Mouse (Mus musculus): ENCODE measurements around the gene Hinfp. TPM values are rescaled to one million over a fixed set of nuclear protein-coding genes. Genes with fewer than 3 reads are reported as not detected.

The Hinfp gene
- polyA plus RNA-seq, 1 experiment from 2014 or later = 6.3 TPM

DNA sequence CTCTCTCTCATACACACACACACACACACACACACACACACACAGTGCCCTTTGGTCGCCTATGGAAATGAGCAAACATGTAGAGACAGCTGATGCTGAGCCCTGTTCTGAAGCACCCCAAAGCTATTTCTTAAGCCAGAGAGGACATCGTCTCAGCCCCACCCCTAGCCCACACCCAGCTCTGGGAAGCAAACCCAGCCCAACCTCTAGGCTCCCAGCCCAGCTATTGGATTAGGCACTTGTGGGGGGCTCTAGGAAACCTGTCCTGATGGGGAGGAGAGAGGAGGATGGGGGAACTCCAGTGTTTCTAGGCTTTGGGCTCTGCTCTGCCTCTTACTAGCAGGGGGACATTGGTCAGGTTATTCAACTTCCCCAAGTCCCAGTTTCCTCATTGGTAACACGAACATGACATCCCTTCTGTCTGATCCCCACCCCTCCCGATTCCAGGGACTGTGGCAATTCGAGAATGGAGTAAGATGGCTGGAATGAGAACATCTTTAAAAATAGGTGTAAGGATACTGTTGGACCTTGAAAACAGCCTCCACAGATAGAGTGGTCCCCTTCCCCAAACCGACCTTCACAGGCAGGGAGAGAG, 19.1 kb downstream of the Hinfp start:
- Histone ChIP-seq H3K36me3 (replicated peaks; ENCODE audit: insufficient read depth, low read length) (peaks cover 9% of the 10 kb centered on the region), H3K9ac (replicated peaks) (peak overlapping the region; percentile 76), H3K9me3 (ENCODE audit: low read length) (no peaks in the 10 kb centered on the region), H3K27me3 (ENCODE audit: insufficient read depth, low read length) (peaks cover 17% of the 10 kb centered on the region; the same call in 1 of the 2 replicates), H3K4me1 (ENCODE audit: insufficient read depth) (peaks cover 12% of the 10 kb centered on the region), H3K27ac (ENCODE audit: low read depth) (peak overlapping the region; percentile 85; the same call in 1 of the 2 replicates), H3K4me3 (ENCODE audit: low read depth, low read length) (peak overlapping the region; percentile 70), H3K4me2 (ENCODE audit: low read depth, low read length) (peak overlapping the region; percentile 77)
- TF ChIP-seq CTCF (IDR thresholded peaks at IDR 0.05; ENCODE audit: low read depth) (no peak), EP300 (IDR thresholded peaks at IDR 0.05; ENCODE audit: low read depth) (no peak)
- 6% methylated on average over 6 of the region's 6 CpGs for WGBS (ENCODE audit: insufficient replicate concordance)
- DNase-seq (peak; percentile 55), ATAC-seq (no peak)

DNA sequence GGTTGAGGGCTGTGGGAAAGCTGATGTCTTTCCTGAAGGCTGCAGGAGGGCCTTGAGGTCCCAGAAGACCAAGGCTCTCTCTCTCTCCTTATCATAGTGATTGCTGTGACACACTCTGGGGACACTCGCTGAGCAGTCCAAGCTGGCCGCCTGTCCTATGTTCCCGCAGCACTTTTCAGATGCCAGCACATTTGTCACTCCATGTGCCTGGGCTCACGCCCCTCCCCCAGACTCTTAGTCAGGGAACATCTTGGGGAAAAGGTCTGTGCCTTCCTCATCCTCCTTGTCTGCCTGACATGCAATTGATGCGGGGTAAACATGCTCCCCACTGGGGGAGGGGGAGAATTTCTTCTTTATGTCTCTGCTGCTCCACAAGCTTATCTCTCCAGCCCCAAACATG, 22.3 kb downstream of the Hinfp start:
- Histone ChIP-seq H3K9me3 (ENCODE audit: low read length) (no peaks in the 10 kb centered on the region), H3K4me2 (ENCODE audit: low read depth, low read length) (no peak overlapping the region), H3K4me3 (ENCODE audit: low read depth, low read length) (no peak overlapping the region), H3K27ac (ENCODE audit: low read depth) (no peak overlapping the region), H3K4me1 (ENCODE audit: insufficient read depth) (peaks cover under 1% of the 10 kb centered on the region), H3K9ac (replicated peaks) (no peak overlapping the region), H3K36me3 (replicated peaks; ENCODE audit: insufficient read depth, low read length) (peaks cover 6% of the 10 kb centered on the region; the same call in 1 of the 2 replicates), H3K27me3 (ENCODE audit: insufficient read depth, low read length) (peaks cover 10% of the 10 kb centered on the region; the same call in 1 of the 2 replicates)
- ATAC-seq = no peak
- TF ChIP-seq EP300 (IDR thresholded peaks at IDR 0.05; ENCODE audit: low read depth) = no peak
- no peak for TF ChIP-seq CTCF (IDR thresholded peaks at IDR 0.05; ENCODE audit: low read depth)
- WGBS (ENCODE audit: insufficient replicate concordance) = 69% methylated on average over 5 of the region's 5 CpGs
- no peak for DNase-seq

DNA sequence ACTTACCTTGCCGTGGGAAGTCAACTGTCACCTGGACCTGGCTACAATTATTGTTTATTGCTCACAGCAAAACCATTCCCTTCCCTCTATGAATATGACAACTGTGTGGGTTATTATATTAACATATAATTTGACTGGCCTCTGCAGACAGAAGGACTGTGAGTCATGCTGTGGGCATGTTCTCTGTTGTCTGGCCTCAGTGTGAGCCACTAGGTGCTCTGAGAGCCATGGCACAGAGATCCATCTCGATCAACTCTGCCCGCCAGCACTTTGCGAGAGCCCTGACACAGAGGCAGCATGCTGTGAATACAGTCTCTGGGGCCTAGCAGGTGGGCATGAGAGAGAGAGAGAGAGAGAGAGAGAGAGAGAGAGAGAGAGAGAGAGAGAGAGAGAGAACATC, 35.5 kb downstream of the Hinfp start:
- Histone ChIP-seq H3K27ac (ENCODE audit: low read depth) (no peak overlapping the region), H3K9ac (replicated peaks) (no peak overlapping the region), H3K4me2 (ENCODE audit: low read depth, low read length) (no peak overlapping the region), H3K36me3 (replicated peaks; ENCODE audit: insufficient read depth, low read length) (0 out of 2 replicates have a peak, but pooled peaks cover 4% of the 10 kb centered on the region), H3K27me3 (ENCODE audit: insufficient read depth, low read length) (no peaks in the 10 kb centered on the region), H3K9me3 (ENCODE audit: low read length) (no peaks in the 10 kb centered on the region), H3K4me1 (ENCODE audit: insufficient read depth) (peaks cover 14% of the 10 kb centered on the region), H3K4me3 (ENCODE audit: low read depth, low read length) (no peak overlapping the region)
- 83% methylated on average over 4 of the region's 4 CpGs for WGBS (ENCODE audit: insufficient replicate concordance)
- no peak for TF ChIP-seq EP300 (IDR thresholded peaks at IDR 0.05; ENCODE audit: low read depth)
- TF ChIP-seq CTCF (IDR thresholded peaks at IDR 0.05; ENCODE audit: low read depth) = no peak
- no peak for ATAC-seq
- no peak for DNase-seq

DNA sequence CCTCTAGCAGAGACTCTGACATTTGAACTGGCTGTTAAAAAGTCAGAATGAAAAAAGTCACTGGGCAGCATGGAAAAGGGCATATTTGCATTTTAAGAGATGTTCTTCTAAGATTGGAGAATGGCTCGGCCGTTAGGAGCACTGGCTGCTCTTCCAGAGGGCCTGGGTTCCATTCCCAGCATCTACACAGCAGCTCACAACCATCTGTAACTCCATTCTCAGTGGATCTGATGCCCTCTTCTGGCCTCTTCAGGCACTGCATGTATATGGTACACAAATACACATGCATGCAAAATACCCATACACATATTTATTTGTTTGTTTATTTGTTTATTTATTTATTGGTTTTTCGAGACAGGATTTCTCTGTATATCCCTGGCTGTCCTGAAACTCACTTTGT, 36.4 kb downstream of the Hinfp start:
- Histone ChIP-seq H3K4me3 (ENCODE audit: low read depth, low read length) (no peak overlapping the region), H3K27me3 (ENCODE audit: insufficient read depth, low read length) (no peaks in the 10 kb centered on the region), H3K9me3 (ENCODE audit: low read length) (no peaks in the 10 kb centered on the region), H3K4me1 (ENCODE audit: insufficient read depth) (peaks cover 14% of the 10 kb centered on the region), H3K27ac (ENCODE audit: low read depth) (peak overlapping the region; percentile 93), H3K9ac (replicated peaks) (no peak overlapping the region), H3K4me2 (ENCODE audit: low read depth, low read length) (no peak overlapping the region), H3K36me3 (replicated peaks; ENCODE audit: insufficient read depth, low read length) (0 out of 2 replicates have a peak, but pooled peaks cover 5% of the 10 kb centered on the region)
- 77% methylated on average over 3 of the region's 3 CpGs for WGBS (ENCODE audit: insufficient replicate concordance)
- ATAC-seq (no peak), DNase-seq (peak; percentile 54)
- TF ChIP-seq CTCF (IDR thresholded peaks at IDR 0.05; ENCODE audit: low read depth) = peak; percentile 75
- TF ChIP-seq EP300 (IDR thresholded peaks at IDR 0.05; ENCODE audit: low read depth) = no peak

DNA sequence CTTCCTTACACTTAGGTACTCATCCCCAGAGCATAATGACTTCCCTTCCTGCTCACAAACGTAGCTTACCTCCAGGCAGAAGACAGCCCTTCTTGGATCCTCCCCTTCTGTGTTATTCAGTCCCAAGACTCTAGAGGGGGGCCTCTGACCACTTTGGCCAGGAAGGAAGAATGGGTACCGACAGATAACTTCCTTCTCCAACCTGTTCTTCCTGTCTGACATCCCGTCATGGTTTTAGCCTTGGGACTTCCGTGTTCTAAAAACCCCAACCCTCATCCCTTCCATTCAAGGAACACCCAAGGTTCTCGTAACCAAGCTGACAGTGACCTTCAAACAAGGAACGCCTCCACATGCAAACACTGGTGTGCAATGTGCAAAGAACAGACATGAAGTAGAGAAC, 37.0 kb downstream of the Hinfp start, which contains the start of gene Nlrx1:
TSS of gene Nlrx1 (minus strand) at position 168 of the 400 bp plus-strand sequence.
- H3K27me3 ChIP-seq (ENCODE audit: insufficient read depth, low read length) = no peaks in the 10 kb centered on the region
- peak; percentile 28; the same call in 1 of the 2 replicates for TF ChIP-seq EP300 (IDR thresholded peaks at IDR 0.05; ENCODE audit: low read depth)
- TF ChIP-seq CTCF (IDR thresholded peaks at IDR 0.05; ENCODE audit: low read depth) = no peak
- H3K27ac ChIP-seq (ENCODE audit: low read depth) = peak within 1 kb of the TSS; percentile 93
- H3K4me3 ChIP-seq (ENCODE audit: low read depth, low read length) = peak within 1 kb of the TSS; percentile 63
- peaks cover 14% of the 10 kb centered on the region for H3K4me1 ChIP-seq (ENCODE audit: insufficient read depth)
- H3K9me3 ChIP-seq (ENCODE audit: low read length) = no peaks in the 10 kb centered on the region
- H3K4me2 ChIP-seq (ENCODE audit: low read depth, low read length) = peak within 1 kb of the TSS; percentile 94
- 27% methylated on average over 6 of the region's 6 CpGs for WGBS (ENCODE audit: insufficient replicate concordance)
- ATAC-seq (peak; percentile 59), DNase-seq (no peak)
- 0 out of 2 replicates have a peak, but pooled peaks cover 6% of the 10 kb centered on the region for H3K36me3 ChIP-seq (replicated peaks; ENCODE audit: insufficient read depth, low read length)
- H3K9ac ChIP-seq (replicated peaks) = peak within 1 kb of the TSS; percentile 86

DNA sequence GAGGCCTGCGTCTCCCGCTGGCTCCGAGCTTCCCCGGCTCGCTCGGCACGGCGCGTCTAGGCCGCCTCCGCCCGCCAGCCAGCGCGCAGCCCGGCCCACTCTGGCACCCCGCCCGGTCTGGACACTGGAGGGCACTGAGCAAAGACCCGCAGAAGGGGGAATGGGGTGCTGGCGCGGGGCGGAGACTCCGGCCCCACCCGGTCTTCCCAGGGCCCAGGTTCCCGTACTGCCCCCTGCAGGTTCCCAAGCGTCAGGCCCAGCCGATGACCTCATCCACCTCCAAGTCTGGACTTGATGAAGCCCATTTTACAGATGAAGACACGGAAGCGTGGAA, 37.5 kb downstream of the Hinfp start:
- TF ChIP-seq EP300 (IDR thresholded peaks at IDR 0.05; ENCODE audit: low read depth) (no peak), CTCF (IDR thresholded peaks at IDR 0.05; ENCODE audit: low read depth) (peak; percentile 78)
- WGBS (ENCODE audit: insufficient replicate concordance) = 3% methylated on average over 23 of the region's 28 CpGs
- Histone ChIP-seq H3K4me2 (ENCODE audit: low read depth, low read length) (peak overlapping the region; percentile 94), H3K27me3 (ENCODE audit: insufficient read depth, low read length) (no peaks in the 10 kb centered on the region), H3K36me3 (replicated peaks; ENCODE audit: insufficient read depth, low read length) (peaks cover 6% of the 10 kb centered on the region; the same call in 1 of the 2 replicates), H3K4me3 (ENCODE audit: low read depth, low read length) (peak overlapping the region; percentile 63), H3K27ac (ENCODE audit: low read depth) (peak overlapping the region; percentile 93), H3K4me1 (ENCODE audit: insufficient read depth) (peaks cover 14% of the 10 kb centered on the region), H3K9me3 (ENCODE audit: low read length) (no peaks in the 10 kb centered on the region), H3K9ac (replicated peaks) (peak overlapping the region; percentile 86)
- DNase-seq (peak; percentile 91), ATAC-seq (peak; percentile 90)

Data from liver, postnatal 0 days (tissue).